Mouse (Mus musculus): ENCODE measurements around the gene Ssh2. TPM values are rescaled to one million over a fixed set of nuclear protein-coding genes. Genes with fewer than 3 reads are reported as not detected.

Ssh2 gene
- polyA plus RNA-seq, 1 experiment from 2014 or later = 13.8 TPM

DNA sequence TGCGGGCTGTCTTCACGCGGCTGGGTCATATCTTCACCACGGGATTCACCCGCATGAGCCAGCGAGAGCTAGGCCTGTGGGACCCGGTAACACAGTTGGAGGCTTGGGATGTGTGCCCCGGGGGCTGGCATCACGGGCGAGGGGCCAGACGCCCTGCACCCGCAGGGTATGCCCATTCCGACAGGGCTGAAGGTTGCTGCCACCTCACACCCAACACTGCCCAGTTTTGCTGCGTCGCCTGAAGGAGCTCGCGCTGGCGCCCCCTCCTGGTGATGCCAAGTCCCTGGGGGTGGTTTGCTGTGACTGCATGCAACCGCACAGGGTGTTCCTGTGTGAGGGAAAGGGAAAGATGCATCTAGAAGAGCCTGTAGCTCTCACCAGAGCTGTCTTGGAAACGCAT lies 251.7 kb downstream of the Ssh2 start:
- H3K27ac ChIP-seq (ENCODE audit: low read depth, low read length) = no peak overlapping the region
- no peak overlapping the region; the same call in 1 of the 2 replicates for H3K4me2 ChIP-seq (ENCODE audit: low read length)
- no peak overlapping the region for H3K9ac ChIP-seq (ENCODE audit: low read depth, low read length)
- 11% methylated on average over 20 of the region's 20 CpGs for WGBS
- H3K36me3 ChIP-seq (ENCODE audit: control insufficient read depth, insufficient read depth, low read length) = peaks cover 19% of the 10 kb centered on the region
- no peaks in the 10 kb centered on the region for H3K9me3 ChIP-seq (ENCODE audit: control insufficient read depth, low read length)
- no peak overlapping the region for H3K4me3 ChIP-seq (ENCODE audit: low read length)
- H3K4me1 ChIP-seq (ENCODE audit: control insufficient read depth, insufficient read depth, low read depth, low read length) = no peaks in the 10 kb centered on the region; the same call in 1 of the 2 replicates
- no peak for ATAC-seq
- peaks cover 16% of the 10 kb centered on the region for H3K27me3 ChIP-seq (replicated peaks; ENCODE audit: control insufficient read depth, insufficient read depth, low read length)

DNA sequence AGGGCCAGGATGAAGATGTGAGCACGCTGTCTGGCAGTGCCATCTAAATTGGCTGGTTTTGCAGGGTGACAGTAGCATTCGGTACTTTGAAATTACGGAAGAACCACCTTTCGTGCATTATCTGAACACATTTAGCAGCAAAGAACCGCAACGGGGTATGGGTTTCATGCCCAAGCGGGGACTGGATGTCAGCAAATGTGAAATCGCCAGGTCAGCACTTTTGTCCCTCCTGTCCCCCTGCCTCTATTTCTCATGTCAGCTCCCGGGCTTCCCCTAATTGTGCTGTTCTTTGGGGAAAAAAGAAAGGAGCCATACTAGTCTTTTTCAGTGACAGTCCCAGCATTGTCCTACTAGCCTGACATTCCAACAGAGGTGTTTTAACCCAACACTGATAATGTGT lies 252.3 kb downstream of the Ssh2 start:
- H3K9me3 ChIP-seq (ENCODE audit: control insufficient read depth, low read length) = no peaks in the 10 kb centered on the region
- ATAC-seq = no peak
- H3K27ac ChIP-seq (ENCODE audit: low read depth, low read length) = no peak overlapping the region
- H3K9ac ChIP-seq (ENCODE audit: low read depth, low read length) = no peak overlapping the region
- peaks cover 22% of the 10 kb centered on the region for H3K36me3 ChIP-seq (ENCODE audit: control insufficient read depth, insufficient read depth, low read length)
- H3K4me3 ChIP-seq (ENCODE audit: low read length) = no peak overlapping the region
- no peaks in the 10 kb centered on the region for H3K4me1 ChIP-seq (ENCODE audit: control insufficient read depth, insufficient read depth, low read depth, low read length)
- no peak overlapping the region for H3K4me2 ChIP-seq (ENCODE audit: low read length)
- peaks cover 16% of the 10 kb centered on the region for H3K27me3 ChIP-seq (replicated peaks; ENCODE audit: control insufficient read depth, insufficient read depth, low read length)
- 84% methylated on average over 9 of the region's 9 CpGs for WGBS

DNA sequence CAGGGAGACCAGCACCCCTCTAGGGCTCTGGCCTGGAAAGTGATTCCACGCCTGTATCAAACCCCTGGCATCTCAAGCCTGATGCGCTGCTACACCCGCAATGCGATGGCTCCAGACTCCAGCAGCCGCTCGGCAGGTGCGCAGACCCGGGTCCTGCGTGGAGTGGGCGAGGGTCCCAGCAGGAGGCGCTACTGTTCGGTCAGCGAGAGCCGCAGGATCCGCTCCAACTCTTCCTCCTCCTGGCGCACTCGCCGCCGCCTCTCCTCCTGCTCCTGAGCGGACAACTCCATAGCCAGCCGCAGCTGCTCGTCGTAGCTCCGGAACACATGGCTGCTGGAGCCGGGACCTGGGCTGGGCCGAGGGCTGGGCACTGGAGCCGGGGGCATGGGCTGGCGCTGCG lies 255.3 kb downstream of the Ssh2 start:
- Histone ChIP-seq H3K9ac (ENCODE audit: low read depth, low read length) (no peak overlapping the region), H3K36me3 (ENCODE audit: control insufficient read depth, insufficient read depth, low read length) (peaks cover 26% of the 10 kb centered on the region), H3K4me2 (ENCODE audit: low read length) (no peak overlapping the region), H3K4me3 (ENCODE audit: low read length) (no peak overlapping the region), H3K27ac (ENCODE audit: low read depth, low read length) (no peak overlapping the region), H3K4me1 (ENCODE audit: control insufficient read depth, insufficient read depth, low read depth, low read length) (no peaks in the 10 kb centered on the region), H3K27me3 (replicated peaks; ENCODE audit: control insufficient read depth, insufficient read depth, low read length) (peaks cover 10% of the 10 kb centered on the region), H3K9me3 (ENCODE audit: control insufficient read depth, low read length) (no peaks in the 10 kb centered on the region)
- WGBS = 71% methylated on average over 29 of the region's 29 CpGs
- ATAC-seq = no peak

DNA sequence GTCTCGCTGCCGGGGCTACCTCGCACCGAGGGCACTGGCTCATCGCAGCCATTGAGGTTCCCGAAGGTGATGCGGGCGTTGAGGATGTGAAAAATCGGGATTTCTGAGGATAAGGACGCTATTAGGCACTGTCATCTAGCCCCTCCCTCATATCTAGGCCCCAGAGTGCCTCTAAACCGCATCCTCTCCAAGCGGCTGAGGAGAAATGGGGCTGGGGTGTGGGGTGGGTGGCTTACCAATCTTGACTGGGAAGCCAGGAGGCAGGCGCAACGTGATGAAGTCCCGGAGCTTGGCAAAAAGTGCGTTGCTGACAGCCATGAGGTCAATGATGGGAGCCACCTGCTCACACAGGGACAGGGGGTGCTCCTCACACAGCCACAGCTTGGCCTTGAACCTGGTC lies 256.7 kb downstream of the Ssh2 start:
- Histone ChIP-seq H3K27me3 (replicated peaks; ENCODE audit: control insufficient read depth, insufficient read depth, low read length) (no peaks in the 10 kb centered on the region), H3K27ac (ENCODE audit: low read depth, low read length) (no peak overlapping the region), H3K36me3 (ENCODE audit: control insufficient read depth, insufficient read depth, low read length) (peaks cover 26% of the 10 kb centered on the region), H3K4me1 (ENCODE audit: control insufficient read depth, insufficient read depth, low read depth, low read length) (no peaks in the 10 kb centered on the region), H3K4me3 (ENCODE audit: low read length) (no peak overlapping the region), H3K4me2 (ENCODE audit: low read length) (no peak overlapping the region), H3K9ac (ENCODE audit: low read depth, low read length) (no peak overlapping the region), H3K9me3 (ENCODE audit: control insufficient read depth, low read length) (no peaks in the 10 kb centered on the region)
- 93% methylated on average over 16 of the region's 16 CpGs for WGBS
- no peak for ATAC-seq

DNA sequence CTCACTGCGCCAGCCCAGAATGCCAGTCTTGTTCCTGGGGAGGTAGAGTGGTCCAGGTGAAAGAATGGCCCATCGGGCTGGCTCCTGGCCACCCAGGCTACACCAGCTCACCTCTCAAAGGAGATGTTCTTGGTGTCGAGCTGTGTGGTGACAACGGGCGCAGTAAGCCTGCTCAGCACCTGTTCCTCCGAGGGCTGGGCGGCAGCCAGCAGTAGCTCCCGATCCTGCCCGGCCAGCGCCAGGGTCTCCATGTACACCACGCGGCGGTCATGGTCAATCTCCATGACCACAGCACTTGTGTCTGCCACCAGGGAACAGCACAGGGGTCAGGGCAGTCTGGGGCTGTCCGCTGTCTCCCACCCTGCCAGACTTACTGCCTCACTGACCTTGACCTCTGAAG lies 260.1 kb downstream of the Ssh2 start:
- Histone ChIP-seq H3K4me1 (ENCODE audit: control insufficient read depth, insufficient read depth, low read depth, low read length) (no peaks in the 10 kb centered on the region; the same call in 1 of the 2 replicates), H3K27ac (ENCODE audit: low read depth, low read length) (no peak overlapping the region), H3K27me3 (replicated peaks; ENCODE audit: control insufficient read depth, insufficient read depth, low read length) (no peaks in the 10 kb centered on the region), H3K9ac (ENCODE audit: low read depth, low read length) (no peak overlapping the region), H3K9me3 (ENCODE audit: control insufficient read depth, low read length) (no peaks in the 10 kb centered on the region), H3K4me2 (ENCODE audit: low read length) (no peak overlapping the region), H3K4me3 (ENCODE audit: low read length) (no peak overlapping the region), H3K36me3 (ENCODE audit: control insufficient read depth, insufficient read depth, low read length) (peaks cover 23% of the 10 kb centered on the region)
- ATAC-seq = no peak
- WGBS = 92% methylated on average over 14 of the region's 14 CpGs

DNA sequence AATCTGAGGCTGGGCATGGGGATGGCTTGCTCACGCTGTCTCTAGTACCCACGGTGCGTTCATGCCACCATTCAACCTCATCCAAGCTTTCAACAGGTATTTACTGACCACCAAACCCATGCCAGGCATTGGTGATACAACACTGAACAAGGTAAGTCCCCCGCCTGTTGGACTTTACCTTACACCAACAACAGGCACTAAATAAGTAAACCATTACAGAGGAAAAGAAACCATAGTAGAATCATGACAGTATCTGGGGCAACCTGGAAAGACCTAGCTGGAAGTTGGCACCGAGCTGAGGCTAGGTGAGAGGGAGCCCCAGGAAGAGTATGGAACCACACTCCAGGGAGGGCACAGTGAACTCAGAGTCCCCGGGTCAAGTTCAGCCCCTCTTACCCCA lies 260.8 kb downstream of the Ssh2 start:
- WGBS = 95% methylated on average over 6 of the region's 6 CpGs
- Histone ChIP-seq H3K27ac (ENCODE audit: low read depth, low read length) (no peak overlapping the region), H3K36me3 (ENCODE audit: control insufficient read depth, insufficient read depth, low read length) (peaks cover 16% of the 10 kb centered on the region), H3K9me3 (ENCODE audit: control insufficient read depth, low read length) (no peaks in the 10 kb centered on the region), H3K4me2 (ENCODE audit: low read length) (no peak overlapping the region), H3K9ac (ENCODE audit: low read depth, low read length) (no peak overlapping the region), H3K4me3 (ENCODE audit: low read length) (no peak overlapping the region), H3K27me3 (replicated peaks; ENCODE audit: control insufficient read depth, insufficient read depth, low read length) (no peaks in the 10 kb centered on the region), H3K4me1 (ENCODE audit: control insufficient read depth, insufficient read depth, low read depth, low read length) (no peaks in the 10 kb centered on the region; the same call in 1 of the 2 replicates)
- no peak for ATAC-seq

DNA sequence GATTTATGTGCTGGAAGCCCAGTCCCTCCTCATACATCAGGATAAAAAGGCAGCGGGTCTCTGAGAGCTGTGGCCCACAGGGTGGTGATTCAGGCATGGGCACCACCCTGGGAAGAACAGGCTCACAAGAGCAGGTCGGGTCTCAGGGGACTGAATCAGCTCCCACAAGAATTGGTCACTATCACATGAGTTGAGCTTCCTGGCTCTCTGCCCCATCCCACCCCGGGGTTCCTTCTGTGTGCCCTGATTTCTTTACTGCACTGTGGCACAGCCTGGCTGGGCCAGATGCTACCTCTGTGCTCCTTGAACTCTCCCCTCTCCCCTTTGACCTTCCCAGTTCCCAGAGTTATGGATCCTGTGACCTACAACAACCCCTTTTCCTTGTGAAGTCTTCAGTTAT lies 267.0 kb downstream of the Ssh2 start:
- 60% methylated on average over 3 of the region's 3 CpGs for WGBS
- no peaks in the 10 kb centered on the region for H3K36me3 ChIP-seq (ENCODE audit: control insufficient read depth, insufficient read depth, low read length)

DNA sequence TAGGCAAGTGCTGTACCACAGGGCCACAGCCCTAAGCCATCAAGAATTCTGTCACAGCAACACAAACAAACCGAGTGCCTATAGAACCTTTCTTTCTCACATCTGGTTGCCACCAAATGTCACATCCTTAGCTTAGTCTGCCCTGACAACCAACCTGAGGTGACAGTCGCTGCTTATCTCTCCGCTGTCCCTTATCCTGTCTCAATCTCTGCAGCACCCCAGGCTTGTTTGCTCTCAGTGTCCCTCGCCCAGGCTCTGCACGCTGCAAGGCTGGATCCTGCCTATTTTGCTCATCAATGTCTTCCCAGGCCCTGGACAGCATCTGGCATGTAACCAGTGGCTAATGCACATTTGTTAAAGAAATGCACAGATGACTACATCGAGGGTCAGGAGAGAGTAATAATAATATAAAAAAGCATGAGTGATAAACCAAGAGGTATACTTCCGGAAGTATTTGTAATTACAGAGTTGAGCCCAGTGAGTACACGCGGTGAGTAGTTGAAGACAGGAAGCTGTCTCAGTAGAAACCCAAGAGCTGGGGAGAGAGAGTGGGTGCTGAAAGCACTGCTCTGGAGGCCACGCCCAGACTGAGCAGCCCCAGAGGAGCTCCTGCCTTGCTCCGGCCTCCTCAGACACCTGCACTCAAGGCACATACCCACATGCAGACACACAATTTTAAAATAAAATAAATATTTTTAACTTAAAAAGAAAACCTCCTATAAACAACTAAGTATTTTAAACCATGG lies 267.6 kb downstream of the Ssh2 start:
- peaks cover 38% of the 10 kb centered on the region for H3K4me1 ChIP-seq (ENCODE audit: control insufficient read depth, insufficient read depth, low read depth, low read length)
- no peaks in the 10 kb centered on the region for H3K9me3 ChIP-seq (ENCODE audit: control insufficient read depth, low read length)
- no peaks in the 10 kb centered on the region for H3K27me3 ChIP-seq (replicated peaks; ENCODE audit: control insufficient read depth, insufficient read depth, low read length)
- H3K36me3 ChIP-seq (ENCODE audit: control insufficient read depth, insufficient read depth, low read length) = no peaks in the 10 kb centered on the region
- ATAC-seq = no peak
- H3K9ac ChIP-seq (ENCODE audit: low read depth, low read length) = 0 out of 2 replicates have a peak overlapping the region, but pooled peaks have one; percentile 31
- H3K27ac ChIP-seq (ENCODE audit: low read depth, low read length) = no peak overlapping the region
- H3K4me3 ChIP-seq (ENCODE audit: low read length) = no peak overlapping the region
- no peak overlapping the region for H3K4me2 ChIP-seq (ENCODE audit: low read length)
- WGBS = 67% methylated on average over 11 of the region's 11 CpGs

More for the DNA sequence above, 267.0 kb downstream of the Ssh2 start:
- Histone ChIP-seq H3K4me3 (ENCODE audit: low read length) (no peak overlapping the region), H3K27ac (ENCODE audit: low read depth, low read length) (no peak overlapping the region), H3K9me3 (ENCODE audit: control insufficient read depth, low read length) (no peaks in the 10 kb centered on the region), H3K9ac (ENCODE audit: low read depth, low read length) (no peak overlapping the region), H3K4me1 (ENCODE audit: control insufficient read depth, insufficient read depth, low read depth, low read length) (peaks cover 35% of the 10 kb centered on the region), H3K27me3 (replicated peaks; ENCODE audit: control insufficient read depth, insufficient read depth, low read length) (no peaks in the 10 kb centered on the region), H3K4me2 (ENCODE audit: low read length) (no peak overlapping the region)
- ATAC-seq = no peak

DNA sequence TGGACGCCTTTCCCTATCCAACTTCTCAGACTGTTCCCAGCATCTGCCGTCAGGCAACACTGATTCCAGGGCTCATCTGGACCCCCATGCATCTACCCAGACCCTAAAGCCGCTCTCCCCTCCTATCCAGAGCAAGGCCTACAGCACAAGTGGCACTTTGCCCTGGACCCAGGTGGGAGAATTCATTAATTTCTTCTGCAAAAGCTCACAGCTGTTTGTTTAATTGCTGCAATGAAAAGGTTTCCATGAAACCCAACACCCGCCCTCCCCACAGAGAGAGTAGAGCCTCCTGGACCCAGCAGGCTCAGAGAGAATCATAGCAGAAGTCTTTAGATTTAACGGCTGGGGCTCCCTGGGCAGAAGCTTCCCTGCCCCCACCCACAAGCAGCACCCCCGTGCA lies 269.1 kb downstream of the Ssh2 start:
- Histone ChIP-seq H3K9me3 (ENCODE audit: control insufficient read depth, low read length) (no peaks in the 10 kb centered on the region), H3K9ac (ENCODE audit: low read depth, low read length) (peak overlapping the region; percentile 35)

More for the DNA sequence above, 269.1 kb downstream of the Ssh2 start:
- no peak overlapping the region for H3K4me3 ChIP-seq (ENCODE audit: low read length)
- no peak for ATAC-seq
- peak overlapping the region; percentile 29; the same call in 1 of the 2 replicates for H3K27ac ChIP-seq (ENCODE audit: low read depth, low read length)
- H3K4me2 ChIP-seq (ENCODE audit: low read length) = peak overlapping the region; percentile 15; the same call in 1 of the 2 replicates
- H3K27me3 ChIP-seq (replicated peaks; ENCODE audit: control insufficient read depth, insufficient read depth, low read length) = no peaks in the 10 kb centered on the region
- WGBS = 34% methylated on average over 6 of the region's 6 CpGs
- no peaks in the 10 kb centered on the region for H3K36me3 ChIP-seq (ENCODE audit: control insufficient read depth, insufficient read depth, low read length)
- H3K4me1 ChIP-seq (ENCODE audit: control insufficient read depth, insufficient read depth, low read depth, low read length) = peaks cover 41% of the 10 kb centered on the region
